Mouse (Mus musculus): ENCODE results near the gene Cobll1. TPM values are rescaled to one million over a fixed set of nuclear protein-coding genes. Genes with fewer than 3 reads are reported as not detected.
A peak's percentile ranks its signal among the peaks of the same experiment; 100 is the strongest.

Cobll1 gene
- polyA plus RNA-seq, 1 experiment from 2014 or later: 17.1 TPM

GRCm38 (mm10) chr2:65126141-65126783, 112.9 kb downstream of the Cobll1 start:
- H3K4me1 ChIP-seq (ENCODE audit: control insufficient read depth, insufficient read depth, low read length): 0 out of 2 replicates have a peak, but pooled peaks cover 3% of the 10 kb centered on the region
- H3K4me3 ChIP-seq (replicated peaks; ENCODE audit: low read length): no peak overlapping the region
- no peak overlapping the region for H3K9ac ChIP-seq (ENCODE audit: low read length)
- H3K27me3 ChIP-seq (ENCODE audit: control insufficient read depth, insufficient read depth, low read length): no peaks in the 10 kb centered on the region
- 57% methylated on average over 12 of the region's 12 CpGs for WGBS
- no peak for ATAC-seq (ENCODE audit: insufficient read depth, low FRiP score)
- H3K36me3 ChIP-seq (ENCODE audit: control insufficient read depth, insufficient read depth, low read length): no peaks in the 10 kb centered on the region
- 0 out of 2 replicates have a peak, but pooled peaks cover 2% of the 10 kb centered on the region for H3K9me3 ChIP-seq (replicated peaks; ENCODE audit: control insufficient read depth, low read length)
- H3K4me2 ChIP-seq (ENCODE audit: low read depth, low read length): no peak overlapping the region
- no peak overlapping the region for H3K27ac ChIP-seq (ENCODE audit: low read length)

GRCm38 (mm10) chr2:65123702-65124101, 115.5 kb downstream of the Cobll1 start:
- no peaks in the 10 kb centered on the region for H3K9me3 ChIP-seq (replicated peaks; ENCODE audit: control insufficient read depth, low read length)
- 71% methylated on average over 3 of the region's 3 CpGs for WGBS
- H3K27ac ChIP-seq (ENCODE audit: low read length): no peak overlapping the region
- H3K9ac ChIP-seq (ENCODE audit: low read length): no peak overlapping the region
- 0 out of 2 replicates have a peak, but pooled peaks cover 6% of the 10 kb centered on the region for H3K4me1 ChIP-seq (ENCODE audit: control insufficient read depth, insufficient read depth, low read length)
- no peaks in the 10 kb centered on the region for H3K27me3 ChIP-seq (ENCODE audit: control insufficient read depth, insufficient read depth, low read length)
- H3K4me3 ChIP-seq (replicated peaks; ENCODE audit: low read length): no peak overlapping the region
- H3K4me2 ChIP-seq (ENCODE audit: low read depth, low read length): no peak overlapping the region
- no peak for ATAC-seq (ENCODE audit: insufficient read depth, low FRiP score)
- H3K36me3 ChIP-seq (ENCODE audit: control insufficient read depth, insufficient read depth, low read length): no peaks in the 10 kb centered on the region

DNA sequence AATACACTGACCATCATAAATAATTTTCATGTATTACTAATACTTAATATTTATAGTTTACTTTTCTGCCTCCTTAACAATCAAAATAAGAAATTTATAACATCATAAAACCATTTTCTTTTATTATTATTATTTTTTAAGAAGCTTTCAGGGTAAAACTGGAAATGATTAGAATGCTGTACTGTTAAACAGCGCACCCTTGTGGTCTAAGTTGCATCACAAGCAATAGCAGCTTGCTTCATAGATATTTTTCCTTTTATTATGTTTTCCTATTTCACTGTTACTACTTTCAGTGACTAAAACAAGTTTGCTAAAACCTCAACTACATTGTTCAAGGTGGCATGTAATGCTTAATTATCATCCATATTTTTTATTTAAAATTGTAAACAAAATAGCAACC, 117.8 kb downstream of the Cobll1 start:
- Histone ChIP-seq H3K4me3 (replicated peaks; ENCODE audit: low read length) (no peak overlapping the region), H3K9ac (ENCODE audit: low read length) (no peak overlapping the region), H3K4me2 (ENCODE audit: low read depth, low read length) (no peak overlapping the region), H3K27ac (ENCODE audit: low read length) (no peak overlapping the region), H3K9me3 (replicated peaks; ENCODE audit: control insufficient read depth, low read length) (no peaks in the 10 kb centered on the region), H3K27me3 (ENCODE audit: control insufficient read depth, insufficient read depth, low read length) (no peaks in the 10 kb centered on the region), H3K36me3 (ENCODE audit: control insufficient read depth, insufficient read depth, low read length) (no peaks in the 10 kb centered on the region), H3K4me1 (ENCODE audit: control insufficient read depth, insufficient read depth, low read length) (0 out of 2 replicates have a peak, but pooled peaks cover 3% of the 10 kb centered on the region)
- no peak for ATAC-seq (ENCODE audit: insufficient read depth, low FRiP score)
- WGBS: 8% methylated on average over 1 of the region's 1 CpGs

GRCm38 (mm10) chr2:65121012-65121411, 118.2 kb downstream of the Cobll1 start:
- Histone ChIP-seq H3K27ac (ENCODE audit: low read length) (no peak overlapping the region), H3K4me1 (ENCODE audit: control insufficient read depth, insufficient read depth, low read length) (0 out of 2 replicates have a peak, but pooled peaks cover 3% of the 10 kb centered on the region), H3K9me3 (replicated peaks; ENCODE audit: control insufficient read depth, low read length) (no peaks in the 10 kb centered on the region), H3K36me3 (ENCODE audit: control insufficient read depth, insufficient read depth, low read length) (no peaks in the 10 kb centered on the region), H3K4me3 (replicated peaks; ENCODE audit: low read length) (no peak overlapping the region), H3K27me3 (ENCODE audit: control insufficient read depth, insufficient read depth, low read length) (no peaks in the 10 kb centered on the region), H3K9ac (ENCODE audit: low read length) (no peak overlapping the region), H3K4me2 (ENCODE audit: low read depth, low read length) (no peak overlapping the region)
- WGBS: 65% methylated on average over 3 of the region's 3 CpGs
- no peak for ATAC-seq (ENCODE audit: insufficient read depth, low FRiP score)

DNA sequence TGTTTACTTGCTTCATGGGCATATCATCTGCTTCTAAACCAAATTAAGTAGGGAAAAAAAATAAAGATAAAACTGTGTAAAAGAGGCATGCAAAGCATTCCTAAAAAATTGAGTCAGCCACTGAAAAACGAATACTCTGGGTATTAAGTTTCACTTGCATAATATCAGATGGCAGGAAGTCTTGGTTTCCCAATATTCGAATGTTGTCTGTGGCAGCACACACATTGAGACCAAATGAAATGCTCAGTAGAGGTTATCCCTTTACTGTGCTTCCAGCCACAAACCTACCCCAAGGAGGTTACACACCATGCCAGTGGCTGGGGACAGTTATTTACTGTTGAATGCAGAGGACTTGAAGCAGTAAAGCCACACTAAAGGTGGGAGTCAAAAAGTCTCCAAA, 119.1 kb downstream of the Cobll1 start:
- Histone ChIP-seq H3K27ac (ENCODE audit: low read length) (no peak overlapping the region), H3K36me3 (ENCODE audit: control insufficient read depth, insufficient read depth, low read length) (no peaks in the 10 kb centered on the region), H3K9me3 (replicated peaks; ENCODE audit: control insufficient read depth, low read length) (no peaks in the 10 kb centered on the region), H3K4me2 (ENCODE audit: low read depth, low read length) (no peak overlapping the region), H3K4me3 (replicated peaks; ENCODE audit: low read length) (no peak overlapping the region), H3K9ac (ENCODE audit: low read length) (no peak overlapping the region), H3K4me1 (ENCODE audit: control insufficient read depth, insufficient read depth, low read length) (0 out of 2 replicates have a peak, but pooled peaks cover 3% of the 10 kb centered on the region), H3K27me3 (ENCODE audit: control insufficient read depth, insufficient read depth, low read length) (no peaks in the 10 kb centered on the region)
- no peak for ATAC-seq (ENCODE audit: insufficient read depth, low FRiP score)
- 49% methylated on average over 2 of the region's 2 CpGs for WGBS

DNA sequence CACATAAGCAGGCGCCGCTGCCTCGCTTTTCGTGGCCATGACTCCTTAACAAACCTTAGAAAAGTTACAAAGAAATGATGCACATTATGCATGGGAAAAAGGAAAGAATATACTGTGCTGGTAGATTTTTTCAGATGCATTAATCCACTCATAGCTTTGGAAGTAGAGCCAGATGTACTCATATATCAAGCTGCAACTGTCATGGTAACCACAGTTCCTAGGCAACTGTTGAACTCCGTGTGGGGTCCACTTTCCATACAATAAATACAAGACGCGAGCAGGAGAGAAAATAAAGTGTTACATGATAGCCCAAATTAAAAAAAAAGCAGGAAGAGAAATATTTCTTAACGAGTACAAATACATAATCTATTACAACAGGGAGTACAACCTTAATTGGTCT, 119.5 kb downstream of the Cobll1 start:
- ATAC-seq (ENCODE audit: insufficient read depth, low FRiP score): no peak
- no peaks in the 10 kb centered on the region for H3K27me3 ChIP-seq (ENCODE audit: control insufficient read depth, insufficient read depth, low read length)
- H3K4me1 ChIP-seq (ENCODE audit: control insufficient read depth, insufficient read depth, low read length): 0 out of 2 replicates have a peak, but pooled peaks cover 3% of the 10 kb centered on the region
- H3K4me2 ChIP-seq (ENCODE audit: low read depth, low read length): no peak overlapping the region
- no peaks in the 10 kb centered on the region for H3K36me3 ChIP-seq (ENCODE audit: control insufficient read depth, insufficient read depth, low read length)
- 53% methylated on average over 8 of the region's 8 CpGs for WGBS
- no peak overlapping the region for H3K27ac ChIP-seq (ENCODE audit: low read length)
- no peaks in the 10 kb centered on the region for H3K9me3 ChIP-seq (replicated peaks; ENCODE audit: control insufficient read depth, low read length)
- no peak overlapping the region for H3K4me3 ChIP-seq (replicated peaks; ENCODE audit: low read length)
- no peak overlapping the region for H3K9ac ChIP-seq (ENCODE audit: low read length)

DNA sequence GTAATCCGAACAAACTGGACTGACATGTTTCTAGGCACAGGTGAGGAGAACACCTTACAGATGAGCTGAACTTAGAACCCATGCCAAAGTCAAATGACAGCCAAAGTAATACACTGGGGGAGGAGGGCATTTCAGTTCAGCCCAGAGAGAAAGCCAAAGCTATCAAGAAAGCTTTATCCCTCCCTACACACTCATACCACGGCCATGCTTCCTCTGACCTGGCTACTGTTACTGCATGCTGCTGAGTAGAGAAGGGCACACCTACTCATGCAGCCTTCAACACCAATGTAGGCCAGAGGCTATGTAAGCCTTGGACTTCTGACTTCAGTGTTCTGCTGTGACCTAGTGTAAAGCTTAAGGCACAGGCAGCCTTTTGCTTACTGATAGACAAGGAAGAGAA, 120.1 kb downstream of the Cobll1 start:
- H3K27me3 ChIP-seq (ENCODE audit: control insufficient read depth, insufficient read depth, low read length): no peaks in the 10 kb centered on the region
- WGBS: 75% methylated on average over 2 of the region's 2 CpGs
- H3K4me1 ChIP-seq (ENCODE audit: control insufficient read depth, insufficient read depth, low read length): 0 out of 2 replicates have a peak, but pooled peaks cover 3% of the 10 kb centered on the region
- H3K4me2 ChIP-seq (ENCODE audit: low read depth, low read length): no peak overlapping the region
- H3K9me3 ChIP-seq (replicated peaks; ENCODE audit: control insufficient read depth, low read length): no peaks in the 10 kb centered on the region
- no peaks in the 10 kb centered on the region for H3K36me3 ChIP-seq (ENCODE audit: control insufficient read depth, insufficient read depth, low read length)
- H3K27ac ChIP-seq (ENCODE audit: low read length): no peak overlapping the region; the same call in 1 of the 2 replicates
- ATAC-seq (ENCODE audit: insufficient read depth, low FRiP score): peak; percentile 60
- no peak overlapping the region for H3K4me3 ChIP-seq (replicated peaks; ENCODE audit: low read length)
- no peak overlapping the region for H3K9ac ChIP-seq (ENCODE audit: low read length)

DNA sequence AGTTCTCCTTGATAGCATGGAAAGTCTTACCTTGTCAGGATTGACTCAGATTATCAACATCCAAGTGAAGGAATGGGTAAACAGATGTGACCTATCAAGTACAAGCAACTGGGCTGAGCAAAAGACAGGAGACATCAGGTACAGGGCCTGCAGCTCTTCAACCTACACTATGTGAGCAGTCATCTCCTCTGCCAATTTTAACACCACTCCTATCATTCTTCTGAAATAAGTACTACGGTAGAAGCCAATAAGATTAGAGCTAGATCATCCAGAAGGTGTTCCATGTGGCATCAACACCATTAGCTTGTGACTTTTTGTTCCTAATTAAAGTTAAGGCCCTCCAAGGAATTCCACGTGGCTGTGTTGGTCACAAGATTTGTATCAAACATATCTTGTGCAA, 121.3 kb downstream of the Cobll1 start:
- H3K9me3 ChIP-seq (replicated peaks; ENCODE audit: control insufficient read depth, low read length): no peaks in the 10 kb centered on the region

DNA sequence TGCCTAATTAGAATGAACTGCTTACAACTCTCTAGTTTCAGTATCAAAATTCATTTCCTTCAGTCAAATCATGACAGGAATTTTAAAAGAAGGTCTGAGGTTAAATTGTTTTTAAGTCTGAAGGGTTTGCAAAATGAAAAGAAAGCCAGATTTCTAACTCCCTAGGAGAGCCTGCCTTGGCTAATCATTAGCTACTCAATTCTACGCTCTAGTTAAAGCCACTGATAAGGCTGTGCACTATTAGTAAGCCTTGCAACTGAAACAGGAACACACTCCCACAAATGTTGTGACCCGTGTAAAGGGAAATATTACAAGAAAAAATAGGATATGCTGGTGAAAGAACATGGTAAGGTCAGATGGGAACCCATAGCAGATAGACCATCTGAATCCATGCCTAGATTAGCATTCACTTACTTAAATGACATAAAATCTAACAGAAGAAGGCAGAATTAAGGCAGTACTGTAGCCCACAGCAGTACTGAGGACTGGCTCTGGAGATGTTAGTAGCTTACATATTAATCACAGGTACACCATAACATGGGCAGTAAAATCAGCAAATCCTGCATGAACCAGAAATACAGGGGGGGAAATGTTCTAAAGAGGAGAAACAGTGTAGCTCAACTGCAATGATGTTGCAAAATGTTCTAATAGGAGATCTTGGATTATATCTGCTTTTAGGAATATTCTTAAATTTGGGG, 122.6 kb downstream of the Cobll1 start:
- Histone ChIP-seq H3K27me3 (ENCODE audit: control insufficient read depth, insufficient read depth, low read length) (no peaks in the 10 kb centered on the region), H3K9ac (ENCODE audit: low read length) (no peak overlapping the region), H3K36me3 (ENCODE audit: control insufficient read depth, insufficient read depth, low read length) (no peaks in the 10 kb centered on the region), H3K4me3 (replicated peaks; ENCODE audit: low read length) (no peak overlapping the region), H3K27ac (ENCODE audit: low read length) (peak overlapping the region; percentile 64), H3K4me2 (ENCODE audit: low read depth, low read length) (peak overlapping the region; percentile 18; the same call in 1 of the 2 replicates), H3K4me1 (ENCODE audit: control insufficient read depth, insufficient read depth, low read length) (0 out of 2 replicates have a peak, but pooled peaks cover 3% of the 10 kb centered on the region), H3K9me3 (replicated peaks; ENCODE audit: control insufficient read depth, low read length) (no peaks in the 10 kb centered on the region)
- 53% methylated on average over 2 of the region's 2 CpGs for WGBS
- peak; percentile 85 for ATAC-seq (ENCODE audit: insufficient read depth, low FRiP score)

More for the DNA sequence above, 121.3 kb downstream of the Cobll1 start:
- no peak overlapping the region for H3K4me2 ChIP-seq (ENCODE audit: low read depth, low read length)
- 82% methylated on average over 2 of the region's 2 CpGs for WGBS
- no peak overlapping the region for H3K9ac ChIP-seq (ENCODE audit: low read length)
- ATAC-seq (ENCODE audit: insufficient read depth, low FRiP score): no peak
- H3K27me3 ChIP-seq (ENCODE audit: control insufficient read depth, insufficient read depth, low read length): no peaks in the 10 kb centered on the region
- H3K4me1 ChIP-seq (ENCODE audit: control insufficient read depth, insufficient read depth, low read length): 0 out of 2 replicates have a peak, but pooled peaks cover 3% of the 10 kb centered on the region
- no peak overlapping the region for H3K27ac ChIP-seq (ENCODE audit: low read length)
- no peaks in the 10 kb centered on the region for H3K36me3 ChIP-seq (ENCODE audit: control insufficient read depth, insufficient read depth, low read length)
- no peak overlapping the region for H3K4me3 ChIP-seq (replicated peaks; ENCODE audit: low read length)
